Mouse (Mus musculus) bone marrow macrophage, adult 2 months (primary cell): Measurements from ENCODE around the gene Tmem135.

Source experiments
- CTCF ChIP-seq: IDR thresholded peaks from 2 replicates; pipeline ENCODE4 v1.5.1; 2012; ENCODE audit warnings: low read depth, mild to moderate bottlenecking, low read length, moderate library complexity
- POLR2A ChIP-seq: IDR thresholded peaks from 2 replicates; pipeline ENCODE4 v1.6.1; 2012; ENCODE audit warnings: mild to moderate bottlenecking, low read depth, low read length, borderline replicate concordance

GRCm38 (mm10) chr7:89306831-89307230 lies 97.2 kb downstream of the Tmem135 start:
- no peak for TF ChIP-seq POLR2A
- TF ChIP-seq CTCF: no peak
